Mouse (Mus musculus): Measurements from ENCODE around the gene Cyp4f39. TPM values are rescaled to one million over a fixed set of nuclear protein-coding genes. Genes with fewer than 3 reads are reported as not detected.

The Cyp4f39 gene
- total and polyA plus RNA-seq, 3 experiments: not detected

DNA sequence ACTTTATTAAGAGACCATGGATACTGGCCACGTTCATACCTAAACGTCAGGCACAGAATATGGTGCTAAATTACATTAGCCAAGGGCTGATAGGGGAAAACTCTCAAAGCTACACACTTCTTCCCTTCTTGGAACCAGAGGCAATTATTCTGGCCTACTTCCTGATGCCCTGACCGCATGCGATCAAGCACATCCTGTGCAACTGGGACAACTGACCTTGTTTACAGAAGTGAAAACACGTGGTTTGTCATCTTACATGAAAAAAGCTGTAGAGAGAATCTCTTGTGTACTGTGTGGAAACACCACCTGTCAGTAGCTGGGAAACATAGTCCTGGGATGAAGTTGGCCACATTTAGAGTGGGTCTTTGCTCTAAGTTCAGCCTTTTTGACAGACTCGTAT is 81.5 kb downstream of the Cyp4f39 start:
- no peak for DNase-seq (ENCODE audit: low read depth, low spot score)
- no peak overlapping the region for H3K27ac ChIP-seq (ENCODE audit: control insufficient read depth, low read depth, low read length)
- TF ChIP-seq HCFC1 (IDR thresholded peaks at IDR 0.05; ENCODE audit: low read depth, low read length) (no peak), TAL1 (IDR thresholded peaks at IDR 0.05; ENCODE audit: low read length) (no peak), ZKSCAN1 (IDR thresholded peaks at IDR 0.05; ENCODE audit: low read depth, low read length) (no peak), UBTF (IDR thresholded peaks at IDR 0.05; ENCODE audit: borderline replicate concordance, insufficient read depth, low read depth, low read length) (no peak), BHLHE40 (IDR thresholded peaks at IDR 0.05; ENCODE audit: borderline replicate concordance, low read depth, low read length) (no peak), MAFK (IDR thresholded peaks at IDR 0.05; ENCODE audit: borderline replicate concordance, low read depth, low read length) (no peak), TCF12 (IDR thresholded peaks at IDR 0.05; ENCODE audit: low read depth, low read length) (no peak), CHD2 (IDR thresholded peaks at IDR 0.05; ENCODE audit: low read length) (no peak), NELFE (IDR thresholded peaks at IDR 0.05; ENCODE audit: low read depth, low read length) (no peak), POLR2AphosphoS2 (IDR thresholded peaks at IDR 0.05; ENCODE audit: low read length) (no peak), ZMIZ1 (IDR thresholded peaks at IDR 0.05; ENCODE audit: low read depth, low read length) (no peak), MAZ (IDR thresholded peaks at IDR 0.05; ENCODE audit: low read depth, low read length) (no peak), SIN3A (IDR thresholded peaks at IDR 0.05; ENCODE audit: low read length) (no peak), MXI1 (IDR thresholded peaks at IDR 0.05; ENCODE audit: low read depth, low read length) (no peak), USF2 (IDR thresholded peaks at IDR 0.05; ENCODE audit: borderline replicate concordance in 1 of 2, insufficient read depth in 1 of 2, low read depth in 1 of 2, low read length in 2 of 2) (no peak), GABPA (IDR thresholded peaks at IDR 0.05; ENCODE audit: low read depth, low read length) (no peak), KAT2A (conservative IDR thresholded peaks at IDR 0.05; ENCODE audit: low read depth, low read length) (no peak), MAX (IDR thresholded peaks at IDR 0.05; ENCODE audit: low read length) (no peak), USF1 (IDR thresholded peaks at IDR 0.05; ENCODE audit: low read depth, low read length) (no peak), NRF1 (IDR thresholded peaks at IDR 0.05; ENCODE audit: insufficient read depth, low read depth, low read length, poor library complexity, severe bottlenecking) (no peak)
- H3K9ac ChIP-seq (ENCODE audit: control insufficient read depth, low read depth, low read length, poor library complexity, severe bottlenecking): no peak overlapping the region
- 0 out of 4 replicates have a peak, but pooled peaks cover 0 to 8% of the 10 kb centered on the region in 2 experiments for H3K4me1 ChIP-seq (ENCODE audit: control insufficient read depth in 1 of 2, insufficient read depth in 2 of 2, low read length in 2 of 2)
- no peak overlapping the region for H3K4me3 ChIP-seq (ENCODE audit: control insufficient read depth in 1 of 2, insufficient read depth in 1 of 2, low read depth in 2 of 2, low read length in 2 of 2)
- H3K79me2 ChIP-seq (ENCODE audit: control insufficient read depth, insufficient read depth, low read length, poor library complexity): no peaks in the 10 kb centered on the region
- 0 out of 4 replicates have a peak, but pooled peaks cover 0 to 2% of the 10 kb centered on the region in 2 experiments for H3K36me3 ChIP-seq (ENCODE audit: control insufficient read depth in 1 of 2, insufficient read depth in 2 of 2, low read length in 2 of 2)
- no peaks in the 10 kb centered on the region for H3K9me3 ChIP-seq (replicated peaks; ENCODE audit: insufficient read depth, low read length)
- H3K27me3 ChIP-seq (ENCODE audit: control insufficient read depth in 1 of 2, insufficient read depth in 2 of 2, low read length in 2 of 2): peaks cover 0 to 2% of the 10 kb centered on the region in 2 experiments; a peak in 2 of 4 replicates

Measured in MEL (cell line).